Mouse (Mus musculus): ENCODE results near the gene Gzmk. TPM values are rescaled to one million over a fixed set of nuclear protein-coding genes. Genes with fewer than 3 reads are reported as not detected.

Gzmk gene
- polyA plus RNA-seq, 1 experiment from 2014 or later: not detected

- Histone ChIP-seq H3K27me3 (ENCODE audit: control insufficient read depth, insufficient read depth, low read length) (no peaks in the 10 kb centered on the region), H3K9ac (ENCODE audit: low read length) (no peak overlapping the region), H3K4me1 (replicated peaks; ENCODE audit: control insufficient read depth, insufficient read depth, low read length) (no peaks in the 10 kb centered on the region), H3K4me3 (ENCODE audit: low read depth, low read length) (no peak overlapping the region), H3K36me3 (ENCODE audit: control insufficient read depth, insufficient read depth, low read length) (no peaks in the 10 kb centered on the region), H3K27ac (ENCODE audit: low read depth, low read length) (no peak overlapping the region), H3K9me3 (ENCODE audit: control insufficient read depth, low read length) (no peaks in the 10 kb centered on the region), H3K4me2 (ENCODE audit: low read depth, low read length, severe bottlenecking) (no peak overlapping the region)
- ATAC-seq (replicated peaks; ENCODE audit: low FRiP score) (no peak), DNase-seq (ENCODE audit: low spot score) (no peak)
- WGBS: 79% methylated on average over 3 of the region's 3 CpGs
These were observed 13.3 kb downstream of the Gzmk start for GRCm38 (mm10) chr13:113212401-113212800.

- no peaks in the 10 kb centered on the region for H3K4me1 ChIP-seq (replicated peaks; ENCODE audit: control insufficient read depth, insufficient read depth, low read length)
- WGBS: 68% methylated on average over 15 of the region's 15 CpGs
- DNase-seq (ENCODE audit: low spot score) (no peak), ATAC-seq (replicated peaks; ENCODE audit: low FRiP score) (no peak)
- H3K27ac ChIP-seq (ENCODE audit: low read depth, low read length): no peak overlapping the region
- H3K4me3 ChIP-seq (ENCODE audit: low read depth, low read length): no peak overlapping the region
- no peak overlapping the region for H3K9ac ChIP-seq (ENCODE audit: low read length)
- no peaks in the 10 kb centered on the region for H3K9me3 ChIP-seq (ENCODE audit: control insufficient read depth, low read length)
- no peak overlapping the region for H3K4me2 ChIP-seq (ENCODE audit: low read depth, low read length, severe bottlenecking)
- no peaks in the 10 kb centered on the region for H3K36me3 ChIP-seq (ENCODE audit: control insufficient read depth, insufficient read depth, low read length)
- no peaks in the 10 kb centered on the region for H3K27me3 ChIP-seq (ENCODE audit: control insufficient read depth, insufficient read depth, low read length)
These were observed 14.4 kb downstream of the Gzmk start for GRCm38 (mm10) chr13:113211345-113211744.

- WGBS: 51% methylated on average over 15 of the region's 15 CpGs
- no peak within 1 kb of the TSS for H3K4me3 ChIP-seq (ENCODE audit: low read depth, low read length)
- no peaks in the 10 kb centered on the region for H3K36me3 ChIP-seq (ENCODE audit: control insufficient read depth, insufficient read depth, low read length)
- H3K9me3 ChIP-seq (ENCODE audit: control insufficient read depth, low read length): no peaks in the 10 kb centered on the region
- ATAC-seq (replicated peaks; ENCODE audit: low FRiP score) (no peak), DNase-seq (ENCODE audit: low spot score) (no peak)
- no peaks in the 10 kb centered on the region for H3K27me3 ChIP-seq (ENCODE audit: control insufficient read depth, insufficient read depth, low read length)
- no peaks in the 10 kb centered on the region for H3K4me1 ChIP-seq (replicated peaks; ENCODE audit: control insufficient read depth, insufficient read depth, low read length)
- H3K27ac ChIP-seq (ENCODE audit: low read depth, low read length): no peak within 1 kb of the TSS
- H3K9ac ChIP-seq (ENCODE audit: low read length): no peak within 1 kb of the TSS
- no peak within 1 kb of the TSS for H3K4me2 ChIP-seq (ENCODE audit: low read depth, low read length, severe bottlenecking)
These were observed 16.1 kb downstream of the Gzmk start, which contains the start of gene Esm1 for GRCm38 (mm10) chr13:113209624-113210023. Esm1 (plus strand) TSS chr13:113209659.

- Histone ChIP-seq H3K9me3 (ENCODE audit: control insufficient read depth, low read length) (no peaks in the 10 kb centered on the region), H3K4me3 (ENCODE audit: low read depth, low read length) (no peak overlapping the region), H3K36me3 (ENCODE audit: control insufficient read depth, insufficient read depth, low read length) (no peaks in the 10 kb centered on the region), H3K4me1 (replicated peaks; ENCODE audit: control insufficient read depth, insufficient read depth, low read length) (no peaks in the 10 kb centered on the region), H3K27me3 (ENCODE audit: control insufficient read depth, insufficient read depth, low read length) (no peaks in the 10 kb centered on the region), H3K27ac (ENCODE audit: low read depth, low read length) (no peak overlapping the region), H3K4me2 (ENCODE audit: low read depth, low read length, severe bottlenecking) (no peak overlapping the region), H3K9ac (ENCODE audit: low read length) (no peak overlapping the region)
- ATAC-seq (replicated peaks; ENCODE audit: low FRiP score) (no peak), DNase-seq (ENCODE audit: low spot score) (no peak)
- WGBS: 93% methylated on average over 5 of the region's 5 CpGs
These were observed 20.4 kb downstream of the Gzmk start for GRCm38 (mm10) chr13:113205346-113205745.

GRCm38 (mm10) chr13:113203146-113203545 is 22.6 kb downstream of the Gzmk start:
- H3K27me3 ChIP-seq (ENCODE audit: control insufficient read depth, insufficient read depth, low read length): no peaks in the 10 kb centered on the region
- no peak for ATAC-seq (replicated peaks; ENCODE audit: low FRiP score)
- H3K36me3 ChIP-seq (ENCODE audit: control insufficient read depth, insufficient read depth, low read length): no peaks in the 10 kb centered on the region
- no peaks in the 10 kb centered on the region for H3K4me1 ChIP-seq (replicated peaks; ENCODE audit: control insufficient read depth, insufficient read depth, low read length)
- no peak for DNase-seq (ENCODE audit: low spot score)
- no peaks in the 10 kb centered on the region for H3K9me3 ChIP-seq (ENCODE audit: control insufficient read depth, low read length)
- no peak overlapping the region for H3K9ac ChIP-seq (ENCODE audit: low read length)
- H3K27ac ChIP-seq (ENCODE audit: low read depth, low read length): no peak overlapping the region
- no peak overlapping the region for H3K4me2 ChIP-seq (ENCODE audit: low read depth, low read length, severe bottlenecking)
- 81% methylated on average over 5 of the region's 5 CpGs for WGBS
- H3K4me3 ChIP-seq (ENCODE audit: low read depth, low read length): no peak overlapping the region

GRCm38 (mm10) chr13:113202184-113202583 is 23.5 kb downstream of the Gzmk start:
- DNase-seq (ENCODE audit: low spot score) (no peak), ATAC-seq (replicated peaks; ENCODE audit: low FRiP score) (no peak)
- no peak overlapping the region for H3K27ac ChIP-seq (ENCODE audit: low read depth, low read length)
- no peak overlapping the region for H3K9ac ChIP-seq (ENCODE audit: low read length)
- WGBS: 77% methylated on average over 4 of the region's 4 CpGs
- H3K9me3 ChIP-seq (ENCODE audit: control insufficient read depth, low read length): no peaks in the 10 kb centered on the region
- no peak overlapping the region for H3K4me2 ChIP-seq (ENCODE audit: low read depth, low read length, severe bottlenecking)
- no peaks in the 10 kb centered on the region for H3K4me1 ChIP-seq (replicated peaks; ENCODE audit: control insufficient read depth, insufficient read depth, low read length)
- no peaks in the 10 kb centered on the region for H3K27me3 ChIP-seq (ENCODE audit: control insufficient read depth, insufficient read depth, low read length)
- no peak overlapping the region for H3K4me3 ChIP-seq (ENCODE audit: low read depth, low read length)
- H3K36me3 ChIP-seq (ENCODE audit: control insufficient read depth, insufficient read depth, low read length): no peaks in the 10 kb centered on the region

- Histone ChIP-seq H3K27me3 (ENCODE audit: control insufficient read depth, insufficient read depth, low read length) (no peaks in the 10 kb centered on the region), H3K4me1 (replicated peaks; ENCODE audit: control insufficient read depth, insufficient read depth, low read length) (no peaks in the 10 kb centered on the region), H3K27ac (ENCODE audit: low read depth, low read length) (no peak overlapping the region), H3K4me2 (ENCODE audit: low read depth, low read length, severe bottlenecking) (no peak overlapping the region), H3K4me3 (ENCODE audit: low read depth, low read length) (no peak overlapping the region), H3K36me3 (ENCODE audit: control insufficient read depth, insufficient read depth, low read length) (no peaks in the 10 kb centered on the region), H3K9me3 (ENCODE audit: control insufficient read depth, low read length) (no peaks in the 10 kb centered on the region), H3K9ac (ENCODE audit: low read length) (no peak overlapping the region)
- DNase-seq (ENCODE audit: low spot score) (no peak), ATAC-seq (replicated peaks; ENCODE audit: low FRiP score) (no peak)
- 88% methylated on average over 2 of the region's 2 CpGs for WGBS
These were observed 24.1 kb downstream of the Gzmk start for GRCm38 (mm10) chr13:113201631-113202030.

GRCm38 (mm10) chr13:113200726-113201125 is 25.0 kb downstream of the Gzmk start:
- no peaks in the 10 kb centered on the region for H3K9me3 ChIP-seq (ENCODE audit: control insufficient read depth, low read length)
- WGBS: 85% methylated on average over 8 of the region's 8 CpGs
- ATAC-seq (replicated peaks; ENCODE audit: low FRiP score) (no peak), DNase-seq (ENCODE audit: low spot score) (no peak)
- H3K4me1 ChIP-seq (replicated peaks; ENCODE audit: control insufficient read depth, insufficient read depth, low read length): no peaks in the 10 kb centered on the region
- no peak overlapping the region for H3K9ac ChIP-seq (ENCODE audit: low read length)
- H3K27me3 ChIP-seq (ENCODE audit: control insufficient read depth, insufficient read depth, low read length): no peaks in the 10 kb centered on the region
- no peaks in the 10 kb centered on the region for H3K36me3 ChIP-seq (ENCODE audit: control insufficient read depth, insufficient read depth, low read length)
- H3K4me3 ChIP-seq (ENCODE audit: low read depth, low read length): no peak overlapping the region
- H3K4me2 ChIP-seq (ENCODE audit: low read depth, low read length, severe bottlenecking): no peak overlapping the region
- no peak overlapping the region for H3K27ac ChIP-seq (ENCODE audit: low read depth, low read length)

- ATAC-seq (replicated peaks; ENCODE audit: low FRiP score): no peak
These were observed 26.4 kb downstream of the Gzmk start for GRCm38 (mm10) chr13:113199331-113199730.

More at GRCm38 (mm10) chr13:113199331-113199730, 26.4 kb downstream of the Gzmk start:
- Histone ChIP-seq H3K4me3 (ENCODE audit: low read depth, low read length) (no peak overlapping the region), H3K9me3 (ENCODE audit: control insufficient read depth, low read length) (no peaks in the 10 kb centered on the region), H3K4me2 (ENCODE audit: low read depth, low read length, severe bottlenecking) (no peak overlapping the region), H3K4me1 (replicated peaks; ENCODE audit: control insufficient read depth, insufficient read depth, low read length) (no peaks in the 10 kb centered on the region), H3K27ac (ENCODE audit: low read depth, low read length) (no peak overlapping the region), H3K36me3 (ENCODE audit: control insufficient read depth, insufficient read depth, low read length) (no peaks in the 10 kb centered on the region), H3K9ac (ENCODE audit: low read length) (no peak overlapping the region), H3K27me3 (ENCODE audit: control insufficient read depth, insufficient read depth, low read length) (no peaks in the 10 kb centered on the region)
- WGBS: 75% methylated on average over 3 of the region's 3 CpGs
- no peak for DNase-seq (ENCODE audit: low spot score)
